20 mouse cellular contexts compared by ENCODE assay signal in genomic region chr11:74559793-74560433, GRCm38 (mm10). TPM values are rescaled to one million over a fixed set of nuclear protein-coding genes. Genes with fewer than 3 reads are reported as not detected.
DNase-seq lines count a peak whose midpoint lies in the region; ATAC-seq and TF ChIP-seq lines count a peak whose summit lies in the region.
"Had no signal": no experiment of that assay in that cellular context is flagged by ENCODE, and none has a peak within 500 bp of the region (broad histone marks: within the 10 kb centered on the region; RNA-seq: fewer than 3 reads in every experiment).

No protein-coding gene starts in this region.

- no peak for TF ChIP-seq CTCF in cortical plate, adult 2 months (IDR thresholded peaks at IDR 0.05; ENCODE audit: extremely low read depth, insufficient read depth, low read length)

- no peak for DNase-seq in frontal cortex, postnatal 36 days (ENCODE audit: low spot score in 2 of 2)
- DNase-seq in left cerebral cortex, adult 18-20 months (ENCODE audit: low spot score in 2 of 2) = peak; percentile 57 to 60
- no peak for DNase-seq in left cerebral cortex, postnatal 14 days (ENCODE audit: low spot score in 2 of 2)
- DNase-seq in heart, adult 18-20 months = no peak
- DNase-seq: adrenal gland, postnatal 25 days; cerebellum, adult 9-10 months; forebrain, postnatal 0 days; gastrocnemius, postnatal 36 days; kidney, adult 2 months; thymus, postnatal 25 days had no signal

- H3K4me3 ChIP-seq in megakaryocyte, embryonic 14.5 days (replicated peaks) = peak overlapping the region; percentile 17
- H3K4me3 ChIP-seq in cortical plate, adult 2 months (ENCODE audit: insufficient read depth, low read length) = no peak overlapping the region
- H3K4me3 ChIP-seq: embryonic facial prominence, embryonic 12.5 days; hindbrain, embryonic 12.5 days; layer of hippocampus, adult 2 months had no signal

- TF ChIP-seq POLR2A in cortical plate, adult 2 months (IDR thresholded peaks at IDR 0.05; ENCODE audit: extremely low read depth, insufficient read depth, low read length) = no peak

- H3K9me3 ChIP-seq in megakaryocyte, embryonic 14.5 days = no peaks in the 10 kb centered on the region; the same call in 1 of the 2 replicates
- H3K9me3 ChIP-seq: embryonic facial prominence, embryonic 12.5 days; hindbrain, embryonic 12.5 days had no signal

- H3K27me3 ChIP-seq in megakaryocyte, embryonic 14.5 days (replicated peaks) = peaks cover 18% of the 10 kb centered on the region
- H3K27me3 ChIP-seq: embryonic facial prominence, embryonic 12.5 days; hindbrain, embryonic 12.5 days had no signal

- H3K27ac ChIP-seq in cortical plate, adult 2 months (ENCODE audit: insufficient read depth, low read length) = peak overlapping the region; percentile 80; the same call in 1 of the 2 replicates
- H3K27ac ChIP-seq: embryonic facial prominence, embryonic 12.5 days; hindbrain, embryonic 12.5 days; layer of hippocampus, adult 2 months; macrophage had no signal

- H3K36me3 ChIP-seq in megakaryocyte, embryonic 14.5 days (replicated peaks; ENCODE audit: low read length) = peaks cover 7% of the 10 kb centered on the region
- H3K36me3 ChIP-seq: embryonic facial prominence, embryonic 12.5 days; hindbrain, embryonic 12.5 days had no signal

- intact Hi-C loops in left cerebral cortex, postnatal 14 days (cut with DNase I) = no loop called here

- ATAC-seq in frontal cortex, adult (ENCODE audit: low TSS enrichment) = peak; percentile 33; the same call in 1 of the 2 replicates
- no peak for ATAC-seq in megakaryocyte, adult 5-6 weeks (ENCODE audit: poor library complexity, severe bottlenecking)
- ATAC-seq: forebrain, postnatal 0 days; inflammation-experienced regulatory T-cells, adult 6 months; lung, postnatal 0 days had no signal

- H3K4me1 ChIP-seq in megakaryocyte, embryonic 14.5 days = peaks cover 81% of the 10 kb centered on the region
- H3K4me1 ChIP-seq in cortical plate, adult 2 months (ENCODE audit: control insufficient read depth, insufficient read depth, low read length) = peaks cover 13% of the 10 kb centered on the region

RNA-seq across cellular contexts. Expression of gene Rap1gap2, which starts 50.8 kb away (rescaled TPM):
- 100 to 1,000 TPM; 175 to 181 TPM for total RNA-seq in left cerebral cortex, adult 18-20 months (2021)
- 100 to 1,000 TPM; 179 to 181 TPM for total RNA-seq in left cerebral cortex, postnatal 14 days (2021)
- 0.42 and 0.81 TPM in 2 replicates for polyA plus RNA-seq in megakaryocyte, embryonic 14.5 days (2012; ENCODE audit: insufficient read depth, low replicate concordance)
- 22.2 and 22.3 TPM in 2 replicates for total RNA-seq in megakaryocyte, adult 5-6 weeks (2015)
- total RNA-seq in megakaryocyte, adult 5-6 weeks (2017) = 33.9 and 34.3 TPM in 2 replicates
- 133 and 135 TPM in 2 replicates for polyA plus RNA-seq in cortical plate, adult 2 months (2012; rRNA removed)
- 10 to 100 TPM; 74.4 to 94.6 TPM for total RNA-seq in heart, adult 18-20 months (2021)

RNA-seq across cellular contexts. Expression of gene Ccdc92b, which starts 59.5 kb away (rescaled TPM):
- total RNA-seq in left cerebral cortex, adult 18-20 months (2021) = 10 to 100 TPM; 34.2 to 35.5 TPM
- 10 to 100 TPM; 23.1 to 23.4 TPM for total RNA-seq in left cerebral cortex, postnatal 14 days (2021)
- 0.06 and 0.41 TPM in 2 replicates for polyA plus RNA-seq in megakaryocyte, embryonic 14.5 days (2012; ENCODE audit: insufficient read depth, low replicate concordance)
- total RNA-seq in megakaryocyte, adult 5-6 weeks (2015) = 0.05 and 0.27 TPM in 2 replicates
- total RNA-seq in megakaryocyte, adult 5-6 weeks (2017) = not detected in 2 replicates
- polyA plus RNA-seq in cortical plate, adult 2 months (2012; rRNA removed) = 22.7 and 23.1 TPM in 2 replicates
- total RNA-seq in heart, adult 18-20 months (2021) = under 1 TPM; 0.20 to 0.26 TPM
- polyA plus RNA-seq: inflammation-experienced regulatory T-cells, adult 6 months had no signal

Comparison
In these comparisons a context has a peak if more than half of its experiments do, and no peak if none do; other contexts are left out.
1. DNase-seq: peak in left cerebral cortex, adult 18-20 months (2 of 2); none in frontal cortex, postnatal 36 days (0 of 2), left cerebral cortex, postnatal 14 days (0 of 2) and heart, adult 18-20 months (0 of 2).
2. RNA of gene Ccdc92b, which starts 59.5 kb away (total RNA-seq): 34.2 to 35.5 TPM in left cerebral cortex, adult 18-20 months and 23.1 to 23.4 TPM in left cerebral cortex, postnatal 14 days; 0.05 to 0.27 TPM in megakaryocyte, adult 5-6 weeks and 0.20 to 0.26 TPM in heart, adult 18-20 months; every median in the first group is over 10 times any median in the second.